Mouse (Mus musculus) ES-E14 (cell line): ENCODE data around the gene Gper1.

Experiments used
- CHD2 ChIP-seq: IDR thresholded peaks from 2 replicates; pipeline ENCODE4 v1.6.1; 2014; ENCODE audit warnings: mild to moderate bottlenecking, low read depth, low read length, inconsistent platforms
- HCFC1 ChIP-seq: IDR thresholded peaks from 2 replicates; pipeline ENCODE4 v1.6.1; 2012; ENCODE audit warnings: low read length, inconsistent platforms, borderline replicate concordance; ENCODE audit not compliant: insufficient read depth
- MAFK ChIP-seq: IDR thresholded peaks from 2 replicates; pipeline ENCODE4 v1.6.1; 2014; ENCODE audit warnings: mild to moderate bottlenecking, low read depth, low read length, inconsistent platforms; ENCODE audit not compliant: insufficient read depth
- ZC3H11A ChIP-seq: IDR thresholded peaks from 2 replicates; pipeline ENCODE4 v1.6.1; 2012; ENCODE audit warnings: low read depth, mild to moderate bottlenecking, inconsistent platforms, low read length, borderline replicate concordance
- ZNF384 ChIP-seq: IDR thresholded peaks from 2 replicates; pipeline ENCODE4 v1.6.1; 2012; ENCODE audit warnings: low read depth, low read length, inconsistent platforms

DNA sequence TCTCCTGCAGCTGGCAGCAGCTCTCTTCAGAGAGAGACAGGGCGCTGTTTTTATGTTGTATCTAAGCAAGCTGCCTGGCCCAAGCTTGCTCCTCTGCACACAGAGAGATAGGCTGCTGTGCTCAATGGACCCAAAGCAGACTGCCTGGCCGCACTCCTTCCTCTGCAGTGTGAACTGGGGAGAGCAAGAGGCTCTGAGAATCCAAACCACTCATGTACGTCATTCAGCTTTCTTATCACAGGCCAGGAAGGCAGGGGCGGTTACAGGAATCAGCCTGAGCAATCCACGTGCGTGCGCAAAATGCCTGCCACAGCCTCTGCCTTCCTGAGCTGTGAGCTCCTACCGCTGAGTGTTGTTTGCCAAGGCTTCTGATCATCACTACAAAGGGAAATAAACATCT, 40.2 kb upstream of the Gper1 start:
- TF ChIP-seq CHD2 (no peak), ZC3H11A (no peak), HCFC1 (no peak), ZNF384 (no peak), MAFK (no peak)
